Mouse (Mus musculus) small intestine, adult 2 months (tissue): Measurements from ENCODE around the gene Chst8. TPM values are rescaled to one million over a fixed set of nuclear protein-coding genes. Genes with fewer than 3 reads are reported as not detected.

ENCODE experiments used
- H3K27ac ChIP-seq: fragments of 200-500 bp; 2 replicates; pipeline ENCODE4 v1.5.1; 2012; ENCODE audit warnings: low read depth, low read length, control low read depth, inconsistent platforms; ENCODE audit not compliant: insufficient read depth
- H3K27me3 ChIP-seq: fragments of 200-500 bp; 2 replicates; pipeline ENCODE4 v1.6.1; 2012; ENCODE audit warnings: mild to moderate bottlenecking, moderate library complexity, low read length, inconsistent platforms; ENCODE audit not compliant: control insufficient read depth, insufficient read depth
- H3K36me3 ChIP-seq: fragments of 200-500 bp; 2 replicates; pipeline ENCODE4 v1.6.1; 2012; ENCODE audit warnings: mild to moderate bottlenecking, low read length, control low read depth, inconsistent platforms; ENCODE audit not compliant: control insufficient read depth, insufficient read depth
- H3K4me1 ChIP-seq: fragments of 200-500 bp; 2 replicates; pipeline ENCODE4 v1.6.1; 2012; ENCODE audit warnings: low read length, inconsistent platforms, mixed read lengths; ENCODE audit not compliant: control insufficient read depth, insufficient read depth, insufficient read length
- H3K4me3 ChIP-seq: fragments of 200-500 bp; 2 replicates; pipeline ENCODE4 v1.5.1; 2012; ENCODE audit warnings: low read depth, mild to moderate bottlenecking, control low read depth, inconsistent platforms, low read length, moderate library complexity
- CTCF ChIP-seq: fragments of 200-500 bp; IDR thresholded peaks from 2 replicates; pipeline ENCODE4 v1.5.1; 2012; ENCODE audit warnings: low read depth, mild to moderate bottlenecking, control low read depth, inconsistent platforms, low read length, moderate library complexity, mixed read lengths; ENCODE audit not compliant: insufficient replicate concordance, insufficient read length; ENCODE audit errors: extremely low read depth
- POLR2A ChIP-seq: fragments of 200-500 bp; IDR thresholded peaks from 2 replicates; pipeline ENCODE4 v1.6.1; 2012; ENCODE audit warnings: low read depth, mild to moderate bottlenecking, control low read depth, inconsistent platforms, low read length, moderate library complexity
- WGBS: fragments of 180-500 bp; shearing (Covaris S2); methylation state at CpG from one replicate; pipeline ENCODE4 v1.1.7; 2018; 5-methylcytosine and 5-hydroxymethylcytosine counted together
- polyA plus RNA-seq: library from polyadenylated mRNA; depleted of rRNA; stranded (reverse); fragments of >200 nt; gene quantifications from 2 replicates; pipeline ENCODE4 v1.2.3, GENCODE M21; 2012

Gene Chst8
- polyA plus RNA-seq, 1 experiment, result 3.2 TPM

- no peak for TF ChIP-seq CTCF
- no peak for TF ChIP-seq POLR2A
- WGBS, result 37% methylated on average over 16 of the region's 16 CpGs
- H3K27ac ChIP-seq, result no peak overlapping the region
- H3K4me1 ChIP-seq, result peaks cover 3% of the 10 kb centered on the region; the same call in 1 of the 2 replicates
- no peak overlapping the region for H3K4me3 ChIP-seq
- H3K36me3 ChIP-seq, result no peaks in the 10 kb centered on the region
- no peaks in the 10 kb centered on the region for H3K27me3 ChIP-seq
Observed at GRCm38 (mm10) chr7:34667874-34668273, 144.6 kb downstream of the Chst8 start.

GRCm38 (mm10) chr7:34663145-34663544, 149.4 kb downstream of the Chst8 start:
- no peak for TF ChIP-seq CTCF
- TF ChIP-seq POLR2A, result no peak
- 61% methylated on average over 7 of the region's 7 CpGs for WGBS
- Histone ChIP-seq H3K27ac (no peak overlapping the region), H3K27me3 (no peaks in the 10 kb centered on the region), H3K36me3 (no peaks in the 10 kb centered on the region), H3K4me3 (no peak overlapping the region), H3K4me1 (peaks cover 3% of the 10 kb centered on the region; the same call in 1 of the 2 replicates)

GRCm38 (mm10) chr7:34662227-34662626, 150.3 kb downstream of the Chst8 start:
- Histone ChIP-seq H3K4me1 (no peaks in the 10 kb centered on the region), H3K4me3 (no peak overlapping the region), H3K36me3 (no peaks in the 10 kb centered on the region), H3K27ac (no peak overlapping the region), H3K27me3 (no peaks in the 10 kb centered on the region)
- no peak for TF ChIP-seq POLR2A
- no peak for TF ChIP-seq CTCF
- 60% methylated on average over 5 of the region's 5 CpGs for WGBS

- Histone ChIP-seq H3K36me3 (no peaks in the 10 kb centered on the region), H3K27me3 (0 out of 2 replicates have a peak, but pooled peaks cover 3% of the 10 kb centered on the region), H3K4me3 (no peak overlapping the region), H3K4me1 (no peaks in the 10 kb centered on the region), H3K27ac (no peak overlapping the region)
- WGBS, result 56% methylated on average over 6 of the region's 6 CpGs
- TF ChIP-seq CTCF (no peak), POLR2A (no peak)
Observed at GRCm38 (mm10) chr7:34659386-34660085, 153.0 kb downstream of the Chst8 start.

GRCm38 (mm10) chr7:34656632-34657031, 155.9 kb downstream of the Chst8 start, which contains the start of gene Kctd15:
TSS of gene Kctd15 (minus strand) at chr7:34656732.
- peaks cover 12% of the 10 kb centered on the region for H3K27me3 ChIP-seq
- no peaks in the 10 kb centered on the region for H3K36me3 ChIP-seq
- H3K4me3 ChIP-seq, result peak within 1 kb of the TSS; percentile 82
- no peaks in the 10 kb centered on the region for H3K4me1 ChIP-seq
- H3K27ac ChIP-seq, result no peak within 1 kb of the TSS
- TF ChIP-seq POLR2A (no peak), CTCF (no peak)
- 78% methylated on average over 5 of the region's 5 CpGs for WGBS

- under 1% methylated on average over 72 of the region's 74 CpGs for WGBS
- Histone ChIP-seq H3K4me1 (no peaks in the 10 kb centered on the region), H3K27me3 (peaks cover 12% of the 10 kb centered on the region)
Observed at GRCm38 (mm10) chr7:34655086-34655839, 157.2 kb downstream of the Chst8 start.

GRCm38 (mm10) chr7:34654441-34655085, 157.9 kb downstream of the Chst8 start:
- no peak for TF ChIP-seq CTCF
- TF ChIP-seq POLR2A, result no peak
- H3K4me1 ChIP-seq, result no peaks in the 10 kb centered on the region
- no peaks in the 10 kb centered on the region for H3K36me3 ChIP-seq
- H3K27me3 ChIP-seq, result peaks cover 12% of the 10 kb centered on the region
- H3K4me3 ChIP-seq, result peak overlapping the region; percentile 82
- WGBS, result under 1% methylated on average over 60 of the region's 81 CpGs
- peak overlapping the region; percentile 58 for H3K27ac ChIP-seq

More at GRCm38 (mm10) chr7:34655086-34655839, 157.2 kb downstream of the Chst8 start:
- H3K4me3 ChIP-seq, result peak overlapping the region; percentile 82
- H3K27ac ChIP-seq, result peak overlapping the region; percentile 58
- peak; percentile 76; the same call in 1 of the 2 replicates for TF ChIP-seq CTCF
- TF ChIP-seq POLR2A, result no peak
- H3K36me3 ChIP-seq, result no peaks in the 10 kb centered on the region
